Mouse (Mus musculus) forebrain, embryonic 11.5 days (tissue): Measurements from ENCODE around the gene Pnma1. TPM values are rescaled to one million over a fixed set of nuclear protein-coding genes. Genes with fewer than 3 reads are reported as not detected.
A peak's percentile ranks its signal among the peaks of the same experiment; 100 is the strongest.

Experiments used
- ATAC-seq: fragments of 200-750 bp; cut with Nextera tagmentation; replicated peaks from 2 replicates; pipeline ENCODE4 v1.8.0; 2017; ENCODE audit warnings: moderate TSS enrichment; ENCODE audit not compliant: low FRiP score
- DNase-seq: peaks from one replicate; pipeline ENCODE4 v3.0.0-alpha.2; 2017; ENCODE audit warnings: low spot score
- H3K27ac ChIP-seq: fragments of 300-500 bp; sonication (generic); 2 replicates; pipeline ENCODE4 v1.5.1; 2014; ENCODE audit warnings: low read depth, low read length
- H3K27me3 ChIP-seq: fragments of 300-500 bp; sonication (generic); 2 replicates; pipeline ENCODE4 v1.6.1; 2014; ENCODE audit warnings: mild to moderate bottlenecking, low read length, mixed read lengths; ENCODE audit not compliant: control insufficient read depth, insufficient read depth
- H3K36me3 ChIP-seq: fragments of 300-500 bp; sonication (generic); 2 replicates; pipeline ENCODE4 v1.6.1; 2014; ENCODE audit warnings: mild to moderate bottlenecking, low read length, moderate library complexity, mixed read lengths; ENCODE audit not compliant: control insufficient read depth, insufficient read depth
- H3K4me1 ChIP-seq: fragments of 300-500 bp; sonication (generic); replicated peaks from 2 replicates; pipeline ENCODE4 v1.6.1; 2014; ENCODE audit warnings: low read length, mixed read lengths; ENCODE audit not compliant: control insufficient read depth, insufficient read depth
- H3K4me2 ChIP-seq: fragments of 300-500 bp; sonication (generic); 2 replicates; pipeline ENCODE4 v1.6.1; 2014; ENCODE audit warnings: low read depth, mild to moderate bottlenecking, low read length, moderate library complexity, mixed read lengths; ENCODE audit not compliant: severe bottlenecking
- H3K4me3 ChIP-seq: fragments of 300-500 bp; sonication (generic); 2 replicates; pipeline ENCODE4 v1.5.1; 2014; ENCODE audit warnings: low read depth, low read length
- H3K9ac ChIP-seq: fragments of 300-500 bp; sonication (generic); 2 replicates; pipeline ENCODE4 v1.6.1; 2014; ENCODE audit warnings: low read length
- H3K9me3 ChIP-seq: fragments of 300-500 bp; sonication (generic); 2 replicates; pipeline ENCODE4 v1.6.1; 2016; ENCODE audit warnings: low read length, mixed read lengths; ENCODE audit not compliant: control insufficient read depth
- WGBS: fragments of 180-500 bp; shearing (Covaris S2); extraction: QIAGEN DNeasy Blood & Tissue Kit; methylation state at CpG from one replicate; pipeline ENCODE4 v1.1.7; 2014; 5-methylcytosine and 5-hydroxymethylcytosine counted together
- polyA plus RNA-seq: library from polyadenylated mRNA; unstranded; fragments of >200 nt; fragmentation: Nextera tagmentation; extraction: Ambion mirVana; gene quantifications from 2 replicates; pipeline ENCODE4 v1.2.1, GENCODE M21; 2014

Gene Pnma1
- polyA plus RNA-seq, 1 experiment from 2014 or later, result 1.9 TPM

DNA sequence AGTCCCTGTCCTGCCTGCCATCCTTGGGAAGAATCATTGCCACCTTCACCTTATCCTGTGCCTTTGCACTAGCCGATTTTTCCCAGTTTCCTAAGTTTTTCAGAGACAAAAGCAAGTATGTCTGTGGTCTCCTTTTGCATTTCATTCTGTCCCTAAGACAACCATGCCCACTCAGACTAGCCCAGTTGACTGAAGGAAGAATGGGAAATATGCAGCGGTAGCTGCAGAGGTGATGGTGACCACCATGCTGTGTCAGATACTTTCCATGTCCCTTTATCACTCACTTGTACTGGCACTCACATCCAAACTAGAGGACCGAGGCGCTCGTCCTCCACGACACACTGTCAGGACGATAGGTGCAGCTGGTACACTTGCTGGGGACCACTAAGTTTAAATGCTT is 11.2 kb downstream of the Pnma1 start:
- Histone ChIP-seq H3K27me3 (no peaks in the 10 kb centered on the region), H3K4me1 (no peaks in the 10 kb centered on the region), H3K4me3 (no peak overlapping the region), H3K4me2 (no peak overlapping the region), H3K36me3 (peaks cover 2% of the 10 kb centered on the region; the same call in 1 of the 2 replicates), H3K27ac (no peak overlapping the region), H3K9ac (no peak overlapping the region), H3K9me3 (no peaks in the 10 kb centered on the region; the same call in 1 of the 2 replicates)
- 91% methylated on average over 7 of the region's 7 CpGs for WGBS
- no peak for ATAC-seq
- no peak for DNase-seq

DNA sequence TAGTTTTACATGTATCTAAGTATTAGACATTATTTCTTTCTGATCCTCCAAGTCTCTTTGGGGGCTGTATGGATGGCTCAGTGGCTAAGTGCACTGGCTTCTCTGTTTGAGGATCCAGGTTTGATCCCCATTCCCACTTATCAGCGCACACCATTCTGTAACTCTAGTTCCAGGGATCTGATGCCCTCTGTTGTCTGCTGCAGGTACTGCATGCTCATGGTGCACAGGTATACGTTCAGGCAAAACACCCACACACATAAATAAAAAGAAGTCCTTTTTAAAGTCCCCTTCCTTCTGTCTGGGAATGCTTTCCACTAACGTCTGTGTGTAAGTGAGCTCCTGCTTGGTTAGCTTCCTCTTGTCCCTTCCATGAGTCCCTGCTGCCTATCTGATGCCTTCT is 16.0 kb downstream of the Pnma1 start:
- no peak for ATAC-seq
- H3K9me3 ChIP-seq, result no peaks in the 10 kb centered on the region; the same call in 1 of the 2 replicates
- peak; percentile 66 for DNase-seq
- H3K27ac ChIP-seq, result no peak overlapping the region
- H3K9ac ChIP-seq, result no peak overlapping the region
- WGBS, result 59% methylated on average over 3 of the region's 3 CpGs
- H3K4me1 ChIP-seq, result no peaks in the 10 kb centered on the region
- H3K36me3 ChIP-seq, result peaks cover 3% of the 10 kb centered on the region; the same call in 1 of the 2 replicates
- no peak overlapping the region for H3K4me2 ChIP-seq
- H3K27me3 ChIP-seq, result no peaks in the 10 kb centered on the region
- no peak overlapping the region for H3K4me3 ChIP-seq

DNA sequence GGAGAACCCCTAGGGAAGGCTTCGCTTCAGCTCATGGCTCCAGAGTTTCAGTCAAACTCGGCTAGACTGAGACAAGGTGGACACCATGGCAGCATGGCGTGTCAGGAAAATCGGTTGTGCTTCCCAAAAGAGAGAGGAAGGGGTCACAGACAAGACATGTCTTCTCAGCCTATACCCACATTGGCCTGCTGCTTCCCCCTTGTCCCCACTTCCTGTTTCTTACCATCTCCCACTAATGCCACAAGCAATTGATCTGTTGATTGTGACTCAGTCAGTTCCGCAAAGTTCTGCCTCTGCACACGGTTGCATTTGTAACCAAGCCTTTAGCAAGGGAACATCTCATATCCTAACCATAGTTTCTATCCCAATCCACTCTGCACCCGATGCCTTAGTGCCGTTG is 18.4 kb downstream of the Pnma1 start:
- Histone ChIP-seq H3K27me3 (no peaks in the 10 kb centered on the region), H3K27ac (no peak overlapping the region), H3K4me3 (no peak overlapping the region), H3K4me1 (no peaks in the 10 kb centered on the region), H3K36me3 (peaks cover 3% of the 10 kb centered on the region; the same call in 1 of the 2 replicates), H3K4me2 (no peak overlapping the region), H3K9ac (no peak overlapping the region), H3K9me3 (no peaks in the 10 kb centered on the region; the same call in 1 of the 2 replicates)
- no peak for DNase-seq
- ATAC-seq, result no peak
- WGBS, result 95% methylated on average over 8 of the region's 8 CpGs

DNA sequence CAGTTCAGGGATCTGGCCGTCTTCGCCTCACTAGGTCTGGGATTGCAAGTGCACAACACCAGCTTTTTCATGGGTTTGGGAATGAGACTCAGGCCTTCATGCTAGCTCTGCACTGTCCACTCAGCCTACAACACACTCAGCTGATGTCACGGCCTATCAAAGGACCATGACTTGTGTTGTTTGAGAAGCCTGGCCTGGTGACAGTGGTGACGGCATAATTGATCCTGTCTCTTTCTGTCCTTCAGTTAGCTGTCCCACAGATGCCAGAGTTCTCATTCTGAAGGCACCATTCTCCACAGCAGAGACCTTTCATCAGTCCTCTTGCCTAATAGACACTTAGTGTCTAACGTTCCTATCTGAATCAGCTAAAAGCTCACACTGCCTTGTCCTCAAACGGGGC is 19.7 kb downstream of the Pnma1 start:
- ATAC-seq, result no peak
- Histone ChIP-seq H3K27ac (no peak overlapping the region), H3K36me3 (peaks cover 3% of the 10 kb centered on the region; the same call in 1 of the 2 replicates)

DNA sequence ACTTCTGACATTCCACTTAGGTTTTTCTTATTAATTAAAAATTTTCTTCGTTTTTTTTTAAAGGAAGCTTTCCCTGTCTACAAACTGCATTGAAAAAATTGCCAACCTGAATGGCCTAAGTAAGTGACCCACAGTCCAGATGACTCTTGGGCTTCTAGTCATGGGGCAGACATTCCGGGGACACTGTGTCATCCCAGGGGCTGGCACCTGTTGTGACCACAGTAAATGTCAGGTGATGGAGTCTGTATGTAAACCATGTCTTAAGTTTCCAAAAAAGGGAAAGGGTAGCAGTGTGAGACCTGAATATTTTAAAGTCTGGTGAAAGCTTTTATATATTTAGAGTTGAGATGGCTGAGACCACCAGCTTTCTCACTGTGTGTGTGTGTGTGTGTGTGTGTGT is 21.4 kb downstream of the Pnma1 start:
- 81% methylated on average over 2 of the region's 2 CpGs for WGBS
- ATAC-seq (no peak), DNase-seq (no peak)
- Histone ChIP-seq H3K4me3 (no peak overlapping the region), H3K4me1 (no peaks in the 10 kb centered on the region), H3K4me2 (no peak overlapping the region), H3K9me3 (no peaks in the 10 kb centered on the region), H3K27me3 (no peaks in the 10 kb centered on the region), H3K27ac (no peak overlapping the region), H3K9ac (no peak overlapping the region), H3K36me3 (no peaks in the 10 kb centered on the region)

More for the DNA sequence above, 19.7 kb downstream of the Pnma1 start:
- no peak overlapping the region for H3K4me3 ChIP-seq
- no peak for DNase-seq
- H3K4me2 ChIP-seq, result no peak overlapping the region
- 90% methylated on average over 6 of the region's 6 CpGs for WGBS
- no peaks in the 10 kb centered on the region; the same call in 1 of the 2 replicates for H3K9me3 ChIP-seq
- no peak overlapping the region for H3K9ac ChIP-seq
- no peaks in the 10 kb centered on the region for H3K27me3 ChIP-seq
- H3K4me1 ChIP-seq, result no peaks in the 10 kb centered on the region

DNA sequence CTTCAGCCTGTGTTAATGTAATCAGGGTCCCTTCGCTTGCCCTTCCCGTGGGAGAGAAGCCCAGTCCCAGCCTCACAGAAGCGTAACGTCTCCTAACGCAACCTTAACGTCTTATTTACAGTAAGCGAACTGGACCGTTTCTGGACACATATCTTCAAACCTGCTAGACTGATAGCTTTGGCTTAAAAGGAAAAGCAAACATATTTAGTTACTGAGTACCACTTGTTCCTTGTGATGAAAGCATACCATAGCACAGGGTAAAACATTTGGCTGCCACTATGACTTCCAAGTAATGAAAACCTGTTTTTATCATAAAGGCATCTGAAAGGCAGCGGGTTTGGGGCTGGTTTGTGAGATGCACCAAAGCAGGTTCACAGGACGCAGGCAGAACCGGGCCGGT is 22.4 kb downstream of the Pnma1 start:
- WGBS, result 88% methylated on average over 12 of the region's 12 CpGs
- no peak for DNase-seq
- Histone ChIP-seq H3K36me3 (no peaks in the 10 kb centered on the region), H3K4me2 (no peak overlapping the region), H3K27ac (no peak overlapping the region), H3K9ac (no peak overlapping the region), H3K4me1 (no peaks in the 10 kb centered on the region), H3K27me3 (no peaks in the 10 kb centered on the region), H3K4me3 (no peak overlapping the region), H3K9me3 (no peaks in the 10 kb centered on the region)
- ATAC-seq, result no peak

DNA sequence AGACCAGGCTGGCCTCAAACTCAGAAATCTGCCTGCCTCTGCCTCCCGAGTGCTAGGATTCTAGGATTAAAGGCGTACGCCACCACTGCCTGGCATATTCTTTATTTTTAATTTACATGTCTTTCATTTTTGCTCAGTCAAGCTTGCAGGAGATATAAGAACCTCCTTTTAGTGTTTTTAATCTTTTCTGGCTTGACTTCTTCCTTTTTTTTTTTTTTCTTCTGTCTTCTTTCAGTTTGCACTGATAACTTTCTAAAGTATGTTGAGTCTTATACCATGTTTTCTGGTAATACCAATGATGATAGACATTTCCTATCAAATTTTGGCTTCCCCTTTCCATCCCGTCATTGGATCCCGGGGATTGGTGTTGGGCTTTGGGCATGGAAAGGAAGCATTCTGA is 28.7 kb downstream of the Pnma1 start:
- peaks cover 3% of the 10 kb centered on the region; the same call in 1 of the 2 replicates for H3K4me1 ChIP-seq
- 94% methylated on average over 5 of the region's 5 CpGs for WGBS
- no peak overlapping the region for H3K9ac ChIP-seq
- H3K9me3 ChIP-seq, result no peaks in the 10 kb centered on the region
- no peaks in the 10 kb centered on the region for H3K36me3 ChIP-seq
- no peaks in the 10 kb centered on the region for H3K27me3 ChIP-seq
- no peak for DNase-seq
- H3K27ac ChIP-seq, result no peak overlapping the region
- H3K4me2 ChIP-seq, result no peak overlapping the region
- no peak overlapping the region for H3K4me3 ChIP-seq
- ATAC-seq, result no peak

DNA sequence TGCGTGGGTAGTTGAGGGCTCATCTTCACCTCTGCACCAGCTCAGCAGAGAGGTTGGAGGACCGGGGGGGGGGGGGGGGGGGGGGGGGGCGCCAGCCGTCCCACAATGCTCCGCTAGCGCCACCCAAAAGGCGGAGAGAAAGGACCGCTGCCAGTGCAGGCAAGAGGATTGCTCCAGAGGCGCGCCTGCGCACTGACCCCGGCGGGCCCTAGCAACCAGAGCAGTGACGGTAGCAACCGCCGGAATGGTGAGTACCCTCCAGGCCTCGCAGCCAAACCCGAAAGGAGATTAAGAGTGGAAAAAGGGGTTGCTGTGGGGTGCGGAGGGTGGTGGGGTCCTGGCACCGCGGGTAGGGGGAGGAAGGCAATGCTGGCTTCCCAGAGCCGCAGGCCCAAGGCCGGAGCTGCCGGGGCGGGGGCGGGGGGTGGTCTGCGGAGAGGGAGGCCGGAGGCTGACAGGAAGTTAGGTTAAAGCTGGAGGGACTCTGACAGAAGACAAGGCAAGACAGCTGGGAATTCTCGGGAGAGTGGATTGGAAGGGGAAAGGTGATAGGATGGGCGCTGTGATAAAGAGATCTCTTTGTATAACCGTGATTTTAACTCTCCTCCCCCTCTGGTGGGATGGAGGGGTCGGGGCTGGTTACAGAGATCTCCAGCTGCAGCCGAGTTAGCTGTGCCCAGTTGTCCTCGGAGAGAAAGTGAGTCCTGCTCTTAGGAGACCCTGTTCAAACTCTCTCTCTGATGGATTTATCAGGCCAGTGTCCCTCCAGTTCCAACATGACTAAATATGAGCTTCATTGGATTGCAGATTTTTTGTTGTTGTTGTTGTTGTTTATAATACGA is 33.9 kb downstream of the Pnma1 start, which contains the start of gene Dnal1:
Gene Dnal1 (plus strand): TSS at position 214 of the 842 bp plus-strand sequence.
- Histone ChIP-seq H3K4me2 (peak within 1 kb of the TSS; percentile 67), H3K9ac (peak within 1 kb of the TSS; percentile 67), H3K4me3 (peak within 1 kb of the TSS; percentile 83), H3K27ac (0 out of 2 replicates have a peak within 1 kb of the TSS, but pooled peaks have one; percentile 12), H3K27me3 (no peaks in the 10 kb centered on the region), H3K36me3 (no peaks in the 10 kb centered on the region), H3K9me3 (no peaks in the 10 kb centered on the region), H3K4me1 (peaks cover 3% of the 10 kb centered on the region; the same call in 1 of the 2 replicates)
- peak; percentile 98 for ATAC-seq
- peak; percentile 96 for DNase-seq
- 3% methylated on average over 33 of the region's 35 CpGs for WGBS
